Mouse (Mus musculus) left cerebral cortex, postnatal 14 days (tissue): ENCODE data around the gene Rab31. TPM values are rescaled to one million over a fixed set of nuclear protein-coding genes. Genes with fewer than 3 reads are reported as not detected.

Experiments used
- DNase-seq, 2 experiments: peaks; one replicate each; pipeline ENCODE4 v3.0.0; 2021 to 2022; ENCODE audit warnings: low spot score in 2 of 2, mixed read lengths in 1 of 2
- intact Hi-C: fragments of 180-260 bp; cut with DNase I; formaldehyde crosslinking; loops from one replicate; pipeline ENCODE4 v1.15.1; 2025
- long read RNA-seq, 2 experiments: library from polyadenylated mRNA; stranded (forward); transcript quantifications; one replicate each; pipeline ENCODE4 v2.0.0; 2021
- total RNA-seq, 2 experiments: library from RNA; stranded (reverse); gene quantifications; 2 replicates each; pipeline ENCODE4 v1.2.3; 2021

Rab31 gene
- total RNA-seq = 10 to 100 TPM; 76.0 to 87.4 TPM
- long read RNA-seq, experiment 1, transcript Rab31-201 (7 exons, 3,473 nt) = major isoform, 112 of 155 reads
- long read RNA-seq, experiment 1, partial matches to known transcripts = 6 of 155 reads
- long read RNA-seq, experiment 1, other reads (novel, unspliced or antisense) = 37 of 155 reads
- long read RNA-seq, experiment 2, transcript Rab31-201 (7 exons, 3,473 nt) = major isoform, 90 of 130 reads
- long read RNA-seq, experiment 2, partial matches to known transcripts = 3 of 130 reads
- long read RNA-seq, experiment 2, other reads (novel, unspliced or antisense) = 37 of 130 reads

DNA sequence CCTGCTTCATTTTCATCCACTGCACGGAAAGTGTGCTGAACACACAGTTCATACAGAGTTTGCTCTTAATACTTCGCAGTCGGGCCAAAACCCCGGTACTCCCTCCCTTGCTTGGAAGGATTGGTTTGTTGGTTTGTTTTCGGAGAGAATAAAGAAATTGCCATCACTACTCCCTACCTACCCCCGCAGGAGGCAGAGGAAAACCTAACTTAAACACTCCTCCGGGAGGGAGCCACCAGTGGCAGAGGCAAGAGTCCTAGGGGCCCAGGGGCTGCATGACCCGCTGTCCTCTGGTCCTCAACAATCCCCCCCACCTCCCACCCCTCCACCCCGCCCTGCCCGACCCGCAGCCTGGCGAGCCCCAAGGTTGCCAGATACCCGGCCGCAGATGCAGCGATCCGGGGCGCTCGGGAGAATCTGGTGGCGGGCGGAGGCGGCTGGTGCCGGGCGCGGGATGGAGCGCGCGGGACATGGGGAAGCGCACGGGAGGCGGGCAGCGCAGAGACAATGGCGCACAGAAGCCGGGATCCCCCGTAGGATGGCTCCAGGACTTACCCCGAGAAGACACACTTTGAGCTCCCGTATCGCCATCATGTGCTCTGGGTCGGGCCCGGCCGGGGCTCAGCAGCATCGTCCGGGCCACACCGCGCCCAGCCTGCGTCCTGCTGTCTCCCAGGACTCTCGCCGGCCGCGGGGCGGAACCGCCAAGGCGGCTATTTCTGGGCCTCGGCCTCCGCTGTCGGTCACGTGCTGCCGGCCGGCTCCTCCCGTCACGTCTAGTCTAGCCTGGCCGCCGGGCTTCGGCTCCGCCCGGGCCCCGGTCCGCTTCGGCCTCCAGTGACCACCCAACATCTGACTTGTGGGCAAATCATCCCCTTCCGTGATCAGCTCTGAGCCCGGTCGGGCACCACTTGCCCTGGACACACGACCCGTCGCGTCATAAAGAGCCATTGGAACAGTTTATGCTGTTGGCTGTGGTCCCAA lies at the start of gene Rab31:
TSS of gene Rab31 (minus strand) at position 802 of the 984 bp plus-strand sequence.
- intact Hi-C loops = loop anchor here (5.0 kb wide), 1 partner anchor 70 kb away; no protein-coding TSS in a partner anchor
- DNase-seq = peak; percentile 76 to 78

DNA sequence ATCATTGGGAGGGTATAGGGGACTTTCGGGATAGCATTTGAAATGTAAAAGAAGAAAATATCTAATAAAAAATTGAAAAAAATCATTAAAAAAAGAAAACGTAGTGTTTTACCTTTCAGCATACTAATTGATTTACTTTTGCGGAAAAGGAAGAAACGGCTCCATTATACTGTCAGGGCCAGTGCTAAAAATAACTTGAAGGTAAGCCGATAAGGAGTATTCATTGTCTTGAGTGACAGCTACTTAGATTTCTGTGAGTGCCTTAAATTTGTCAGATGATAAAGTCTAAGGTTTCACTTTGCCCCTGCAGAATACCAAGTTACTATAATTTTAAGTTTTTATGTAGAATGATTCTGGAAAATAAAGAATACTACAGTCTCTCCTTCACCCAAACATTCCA lies 47.6 kb upstream of the Rab31 start:
- no peak for DNase-seq
- intact Hi-C loops = no loop called here

DNA sequence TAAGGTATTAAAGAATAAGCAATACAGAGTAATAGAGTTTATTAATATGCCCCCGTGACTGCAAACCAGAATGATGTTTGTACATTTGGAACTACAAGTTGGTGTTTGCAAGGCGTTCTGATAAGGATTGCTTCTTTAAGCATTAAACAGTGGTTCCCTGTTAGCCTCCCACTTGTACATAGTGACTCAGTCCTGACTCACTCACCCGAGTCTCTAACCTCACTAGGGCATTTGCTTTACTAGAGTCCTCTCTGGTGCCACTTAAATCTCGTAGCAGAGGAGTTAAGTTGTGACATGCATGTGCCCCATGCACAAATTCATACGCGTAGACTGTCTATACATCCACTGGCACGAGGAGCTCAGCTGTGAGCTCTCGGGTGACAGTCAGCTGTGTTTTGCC lies 41.2 kb upstream of the Rab31 start:
- no peak for DNase-seq
- intact Hi-C loops = no loop called here

DNA sequence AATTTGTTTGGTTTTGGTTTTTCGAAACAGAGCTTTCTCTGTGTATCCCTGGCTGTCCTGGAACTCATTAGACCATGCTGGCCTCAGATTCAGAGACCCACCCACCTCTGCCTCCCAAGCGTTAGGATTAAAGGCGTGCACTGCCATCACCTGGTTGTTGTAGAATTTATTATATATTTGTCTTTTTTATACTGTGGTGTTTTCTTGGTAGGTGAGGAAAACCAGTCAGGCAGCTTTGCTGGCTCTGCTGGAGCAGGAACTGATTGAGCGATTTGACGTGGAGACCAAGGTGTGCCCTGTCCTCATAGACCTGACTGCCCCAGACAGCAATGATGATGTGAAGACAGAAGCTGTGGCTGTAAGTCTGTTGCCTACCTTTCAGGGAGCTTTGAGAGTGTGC lies 38.5 kb upstream of the Rab31 start:
- no peak for DNase-seq
- intact Hi-C loops = no loop called here

DNA sequence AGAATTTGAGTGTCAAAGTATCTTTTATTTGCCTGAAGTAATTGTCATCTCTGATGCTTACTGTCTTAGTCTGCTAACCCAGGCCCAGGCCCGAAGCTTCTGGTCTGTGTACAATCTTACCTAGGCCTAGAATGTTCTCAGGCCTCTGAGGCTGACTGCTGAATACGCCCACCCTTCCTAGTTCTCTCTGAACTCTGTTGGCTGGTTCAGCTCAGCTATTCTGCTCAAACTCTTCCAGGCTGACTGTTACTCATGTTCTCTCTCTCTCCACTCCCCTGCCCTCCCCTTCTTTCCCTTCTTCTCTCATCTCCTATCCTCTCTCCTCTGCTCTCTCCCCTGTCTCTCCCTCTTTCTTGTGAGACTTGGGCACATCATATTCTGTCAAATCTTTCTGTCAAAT lies 33.9 kb upstream of the Rab31 start:
- DNase-seq = no peak
- intact Hi-C loops = no loop called here

DNA sequence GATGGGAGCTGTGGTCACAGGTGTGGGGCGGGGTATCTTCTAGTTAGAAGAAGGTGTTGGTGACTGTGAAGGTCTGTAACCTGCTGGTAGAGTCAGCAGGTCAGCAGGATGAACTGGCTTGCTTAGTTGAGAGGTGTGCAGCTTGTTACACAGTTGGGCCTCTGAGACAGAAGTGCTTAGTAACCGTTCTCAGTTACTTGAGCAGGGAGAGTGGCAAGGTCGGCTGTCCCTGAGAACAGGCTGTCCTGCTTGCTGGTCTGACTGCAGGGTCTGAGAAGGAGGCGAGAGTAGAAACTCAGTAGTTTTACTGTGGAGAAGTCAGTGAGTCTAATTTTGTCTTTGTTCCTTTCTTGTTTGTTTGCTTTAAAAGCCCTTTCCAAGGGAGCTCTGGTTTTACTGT lies 33.4 kb upstream of the Rab31 start:
- DNase-seq = no peak
- intact Hi-C loops = no loop called here

DNA sequence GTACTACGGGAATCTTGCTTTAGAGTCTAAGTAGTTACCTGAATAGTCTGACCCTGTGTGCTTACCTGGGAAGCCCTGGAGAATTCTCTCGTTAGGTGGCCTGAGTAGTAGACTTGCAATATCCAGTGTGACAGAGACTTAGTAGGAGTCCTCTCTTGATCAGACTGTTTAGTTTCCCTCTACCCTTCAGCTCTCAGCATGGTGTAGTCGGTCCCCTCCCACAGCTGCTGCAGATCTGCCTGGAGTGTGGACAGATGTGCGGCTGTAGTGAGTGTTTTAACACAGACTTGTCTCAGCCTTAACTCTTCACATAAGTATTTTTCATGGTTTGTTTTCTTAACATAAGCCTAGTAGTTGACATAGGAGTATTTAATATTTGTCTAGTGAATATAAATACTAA lies 29.5 kb upstream of the Rab31 start:
- intact Hi-C loops = no loop called here
- DNase-seq = no peak

DNA sequence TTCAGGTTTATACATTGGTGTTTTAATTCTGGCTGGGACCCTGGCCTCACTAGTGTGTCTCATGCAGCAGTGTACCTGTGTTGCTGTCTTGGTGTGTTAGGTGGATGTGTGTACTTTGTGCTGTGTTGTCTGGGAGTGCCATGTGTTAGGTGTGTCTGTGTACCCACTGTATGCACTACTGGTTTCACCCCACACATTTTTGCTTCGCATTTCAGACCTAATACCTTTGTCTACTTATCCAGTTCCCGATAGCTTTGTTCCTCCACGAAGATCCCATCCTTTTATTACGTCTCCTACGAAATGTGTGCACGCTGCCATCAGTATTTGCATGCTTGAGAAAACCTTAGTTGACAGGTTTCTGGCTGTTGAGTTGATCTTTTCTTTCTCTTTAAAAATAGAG lies 27.9 kb upstream of the Rab31 start:
- intact Hi-C loops = no loop called here
- DNase-seq = no peak

DNA sequence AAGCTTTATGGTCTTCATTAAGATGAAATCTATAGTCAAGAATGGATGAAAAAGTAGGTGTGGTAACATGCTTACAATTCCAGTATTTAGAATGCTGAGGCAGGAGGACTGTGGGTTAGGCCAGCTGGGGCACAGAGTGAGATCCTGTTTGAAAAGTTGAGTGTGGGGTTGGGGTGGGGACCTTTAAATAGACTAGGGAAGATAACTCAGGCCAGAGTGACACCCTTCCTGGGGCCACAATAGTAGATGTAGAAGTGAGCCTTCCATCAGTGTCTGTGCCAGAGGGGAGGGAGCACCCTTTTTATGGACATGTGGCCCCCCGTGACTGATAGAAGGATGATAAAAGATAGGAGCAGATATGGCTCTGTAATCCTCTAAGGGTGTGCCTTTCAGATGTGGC lies 26.8 kb upstream of the Rab31 start:
- intact Hi-C loops = no loop called here
- no peak for DNase-seq

DNA sequence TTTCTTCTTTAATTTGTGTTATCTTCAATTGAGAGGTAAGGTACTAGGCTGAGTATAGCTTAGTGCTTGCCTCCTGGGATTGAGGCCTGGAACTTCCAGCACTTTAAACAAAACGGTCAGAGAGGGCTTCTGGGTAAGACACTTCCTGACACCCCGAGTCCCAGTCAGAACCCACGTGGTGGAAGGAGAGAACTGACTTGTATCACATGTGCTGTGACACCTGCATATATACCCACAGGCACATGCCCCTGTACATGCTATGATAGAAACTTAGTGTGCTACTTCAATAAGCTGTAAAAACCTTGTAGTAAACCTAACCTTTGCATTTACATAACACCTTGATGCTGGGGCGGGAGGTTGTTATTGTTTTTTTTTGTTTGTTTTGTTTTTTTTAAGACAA lies 25.9 kb upstream of the Rab31 start:
- intact Hi-C loops = no loop called here
- DNase-seq = no peak

DNA sequence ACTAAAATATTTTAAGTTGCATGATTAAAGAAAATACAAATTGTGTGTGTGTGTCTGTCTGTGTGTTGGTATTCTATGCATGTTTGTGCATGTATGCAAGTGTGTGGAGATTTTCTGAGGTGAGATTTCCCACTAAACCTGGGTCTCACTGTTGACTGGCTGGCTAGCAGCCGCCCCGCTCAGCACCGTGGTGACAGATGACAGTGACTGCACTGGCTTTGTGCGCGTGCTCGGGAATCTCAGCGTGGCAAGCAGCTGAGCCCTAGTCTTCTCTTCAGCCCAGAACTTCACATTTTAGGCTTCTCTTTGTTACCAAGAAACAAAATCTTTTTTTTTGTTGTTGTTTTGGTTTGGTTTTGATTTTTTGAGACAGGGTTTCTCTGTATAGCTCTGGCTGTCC lies 23.5 kb upstream of the Rab31 start:
- DNase-seq = no peak
- intact Hi-C loops = no loop called here

DNA sequence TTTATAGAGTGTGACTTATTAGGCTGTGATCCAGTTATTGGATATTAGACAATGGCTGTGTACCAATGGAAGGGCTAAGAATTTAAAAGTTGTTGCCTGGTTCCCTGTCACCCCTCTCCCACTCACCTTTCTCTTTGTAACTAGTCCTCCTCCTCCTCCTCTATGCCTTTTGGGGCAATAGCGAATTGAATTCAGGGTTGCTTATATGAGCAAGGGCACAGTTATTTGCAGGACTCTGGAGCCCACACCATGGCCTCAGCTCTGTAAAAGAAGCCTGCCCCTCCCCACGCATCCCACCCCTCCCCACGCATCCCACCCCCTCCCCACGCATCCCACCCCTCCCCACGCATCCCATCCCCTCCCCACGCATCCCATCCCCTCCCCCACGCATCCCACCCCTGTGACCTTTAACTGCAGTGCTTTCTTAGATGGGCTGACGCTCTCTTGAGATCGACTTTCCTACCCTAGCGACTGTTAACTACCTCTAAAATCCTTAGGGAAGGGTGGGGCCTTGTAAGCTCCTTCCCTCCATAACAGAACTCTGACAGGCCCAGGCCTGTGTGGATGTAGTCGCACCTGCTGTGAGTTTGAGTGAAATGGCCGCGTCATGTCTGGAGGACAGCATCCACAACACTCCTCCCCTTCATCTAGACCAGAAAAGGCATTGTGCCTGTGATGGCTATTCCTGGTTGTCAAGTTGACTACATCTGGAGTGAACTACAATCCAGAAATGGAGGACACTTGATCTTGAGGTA lies 21.7 kb upstream of the Rab31 start:
- intact Hi-C loops = no loop called here
- no peak for DNase-seq

DNA sequence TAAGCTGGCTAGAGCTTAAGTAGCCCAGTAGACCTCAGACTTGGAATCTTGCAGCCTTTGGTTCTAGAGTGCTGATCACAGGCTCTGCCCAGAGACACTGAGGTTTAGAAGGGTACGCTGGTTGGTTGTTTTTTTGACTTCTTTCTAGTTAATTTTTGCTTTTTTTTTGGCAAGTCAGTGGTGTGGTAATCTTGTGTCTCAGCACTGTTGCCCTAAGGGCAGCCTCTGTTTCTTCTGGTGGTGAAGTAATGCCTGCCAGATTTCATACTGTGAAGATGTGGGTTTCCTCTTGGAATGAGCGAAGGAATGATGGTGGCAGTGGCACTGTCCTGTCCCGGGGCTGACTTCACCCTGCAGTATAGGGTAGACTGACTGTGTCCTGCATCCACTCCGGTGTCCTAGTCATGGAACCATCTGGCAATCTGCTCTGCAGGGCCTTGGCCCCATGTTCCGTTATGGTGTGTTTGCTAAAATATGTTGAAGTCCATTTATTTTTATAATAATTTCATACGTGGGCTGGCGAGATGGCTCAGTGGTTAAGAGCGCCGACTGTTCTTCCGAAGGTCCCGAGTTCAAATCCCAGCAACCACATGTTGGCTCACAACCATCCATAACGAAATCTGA lies 20.9 kb upstream of the Rab31 start:
- DNase-seq = no peak
- intact Hi-C loops = no loop called here

DNA sequence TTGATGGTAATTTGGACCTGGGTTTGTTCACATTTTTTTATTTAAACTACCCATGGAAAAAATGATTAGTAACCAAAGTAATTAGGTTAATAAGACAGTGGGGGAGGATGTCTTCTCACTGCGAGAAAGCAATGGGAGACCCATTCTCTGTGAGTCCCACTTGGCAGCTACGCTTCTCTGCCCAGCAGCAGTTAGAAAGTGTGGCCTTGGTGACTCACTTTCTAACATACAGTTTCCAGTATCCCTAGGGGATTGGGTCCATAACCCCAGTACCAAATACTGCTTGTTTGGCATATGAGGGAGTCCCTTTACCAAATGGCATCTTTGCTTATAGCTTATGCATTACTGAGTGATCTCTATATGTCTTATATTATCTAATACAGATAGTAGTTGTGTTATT lies 18.6 kb upstream of the Rab31 start:
- intact Hi-C loops = no loop called here

DNA sequence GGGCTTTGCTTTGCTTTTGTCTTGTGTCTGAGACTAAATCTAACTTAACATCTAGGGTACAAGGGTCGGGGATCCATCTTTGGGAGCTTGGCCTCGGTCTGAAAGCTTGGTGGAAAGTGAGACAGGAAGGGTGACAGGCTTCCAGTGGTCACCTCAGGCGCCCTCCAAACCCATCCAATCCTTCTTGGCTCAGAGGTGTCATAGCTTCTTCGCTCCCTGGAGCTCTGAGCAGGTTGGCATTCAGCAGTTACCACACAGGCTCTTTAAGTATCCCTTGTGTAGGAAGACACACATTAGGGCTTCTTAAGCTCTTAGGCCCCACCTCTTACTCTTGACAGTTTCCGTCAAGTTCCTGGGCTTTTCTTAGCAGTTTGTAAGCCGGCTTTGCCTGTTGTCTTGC lies 17.0 kb upstream of the Rab31 start:
- DNase-seq = no peak
- intact Hi-C loops = no loop called here

More for the DNA sequence above, 18.6 kb upstream of the Rab31 start:
- DNase-seq = no peak

DNA sequence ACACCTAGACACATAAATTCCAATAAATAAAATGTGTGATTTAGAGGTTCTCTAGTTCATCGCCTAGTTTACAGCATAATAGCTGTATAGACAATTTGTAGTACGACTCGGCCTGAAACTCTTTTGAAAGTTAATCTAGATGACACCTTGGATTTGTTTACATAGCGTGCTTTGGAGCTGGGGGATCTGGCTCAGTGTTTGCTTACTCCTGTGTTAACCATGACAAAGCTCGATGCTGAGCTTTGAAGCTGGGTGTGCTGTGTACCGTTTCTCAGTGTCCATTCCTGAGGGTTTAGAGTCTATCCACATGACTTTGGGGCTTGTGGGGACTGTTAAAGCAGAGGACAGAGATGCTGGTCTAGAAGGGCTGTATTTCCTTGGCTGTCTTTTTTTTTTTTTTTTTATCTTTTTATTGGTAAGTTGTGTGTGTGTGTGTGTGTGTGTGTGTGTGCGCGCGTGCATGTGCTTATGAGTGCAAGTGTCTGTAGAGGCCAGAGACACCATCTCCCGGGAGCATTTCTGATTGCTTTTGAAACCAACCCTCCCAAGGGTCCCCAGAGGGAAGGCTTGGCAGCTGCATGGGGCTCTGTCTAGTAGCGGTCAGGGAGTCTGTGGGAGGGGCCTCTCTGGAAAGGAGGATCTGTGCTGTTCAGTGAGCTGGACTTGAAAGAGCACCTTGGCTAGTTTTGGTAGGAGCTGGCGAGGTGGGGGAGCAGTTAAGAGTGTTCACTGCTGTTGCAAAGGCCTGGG lies 16.2 kb upstream of the Rab31 start:
- intact Hi-C loops = no loop called here
- DNase-seq = no peak

DNA sequence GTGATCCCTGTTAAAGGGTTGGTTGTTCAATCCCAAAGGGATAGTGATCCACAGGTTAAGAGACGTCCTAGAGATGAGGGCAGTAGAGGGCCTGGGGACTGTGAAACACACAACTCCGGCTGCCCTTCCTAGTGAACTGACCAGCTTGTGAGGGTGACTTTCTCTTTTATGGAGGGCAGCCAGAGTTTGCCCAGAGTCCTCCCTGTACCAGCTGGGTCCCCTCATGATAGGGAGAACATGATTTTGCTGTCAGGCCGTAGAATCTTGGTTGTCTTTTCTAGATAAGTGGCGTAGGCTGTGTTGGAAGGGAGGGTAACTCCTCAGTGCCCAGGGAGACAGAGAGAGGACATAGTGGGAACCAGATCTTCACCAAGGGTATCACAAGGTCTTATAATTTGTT lies 14.7 kb upstream of the Rab31 start:
- no peak for DNase-seq
- intact Hi-C loops = no loop called here

DNA sequence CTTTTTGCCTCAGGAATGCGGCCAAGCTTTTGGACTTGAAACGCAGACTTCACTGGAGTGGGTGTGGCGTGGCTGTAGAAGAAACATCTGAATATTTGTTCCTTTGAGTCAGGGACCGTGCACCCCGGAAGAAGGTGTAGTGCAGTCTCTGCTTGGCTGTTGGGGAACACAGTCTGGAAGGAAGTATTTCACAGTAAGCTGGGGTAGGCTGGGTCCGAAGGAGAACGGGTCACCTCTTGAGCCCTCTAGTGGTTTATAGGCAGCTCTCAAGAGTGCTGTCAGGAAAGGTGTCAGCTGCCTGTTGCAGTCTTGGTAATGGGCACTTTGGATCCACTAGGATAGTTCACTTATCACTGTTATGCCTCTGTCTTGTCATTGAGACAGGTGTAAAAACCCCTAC lies 13.7 kb upstream of the Rab31 start:
- intact Hi-C loops = no loop called here
- DNase-seq = no peak

DNA sequence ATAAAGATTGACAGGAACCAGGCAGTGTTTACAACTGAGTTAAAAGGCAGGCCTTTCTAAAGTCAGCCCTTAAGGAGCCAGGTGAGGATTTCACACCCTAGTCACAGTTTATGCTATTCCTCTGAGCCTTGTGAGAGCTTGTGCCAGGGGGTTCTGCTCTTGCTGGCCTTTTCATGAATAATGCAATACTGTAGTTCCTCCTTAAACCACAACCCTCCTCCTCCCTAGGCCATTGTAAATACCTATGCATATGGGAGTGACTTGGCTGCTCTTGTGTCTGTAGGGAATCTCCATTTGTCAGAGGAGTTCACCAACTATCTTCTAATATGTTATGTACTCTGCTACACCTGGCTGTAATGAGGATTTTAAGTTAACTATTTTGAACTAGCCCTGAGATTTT lies 13.2 kb upstream of the Rab31 start:
- intact Hi-C loops = no loop called here
- no peak for DNase-seq
